Mouse (Mus musculus) kidney, embryonic 14.5 days (tissue): ENCODE measurements at regions not wholly inside any gene's neighbourhood (a gene's known extent, or its start where the extent isn't known, plus 50 kb on each side); places are given as distances from the start of the nearest gene placed in this dataset.

Source experiments
- ATAC-seq: fragments of 200-750 bp; cut with Nextera tagmentation; 2 replicates; pipeline ENCODE4 v1.8.0; 2017; ENCODE audit warnings: moderate number of reproducible peaks, mild to moderate bottlenecking, moderate TSS enrichment, moderate library complexity; ENCODE audit not compliant: low FRiP score, low TSS enrichment
- H3K27ac ChIP-seq: fragments of 300-500 bp; sonication (generic); 2 replicates; pipeline ENCODE4 v1.5.1; 2014; ENCODE audit warnings: low read depth, mild to moderate bottlenecking, low read length, moderate library complexity, mixed read lengths
- H3K27me3 ChIP-seq: fragments of 300-500 bp; sonication (generic); 2 replicates; pipeline ENCODE4 v1.6.1; 2014; ENCODE audit warnings: mild to moderate bottlenecking, low read length; ENCODE audit not compliant: control insufficient read depth, insufficient read depth
- H3K36me3 ChIP-seq: fragments of 300-500 bp; sonication (generic); 2 replicates; pipeline ENCODE4 v1.6.1; 2014; ENCODE audit warnings: low read length, mixed read lengths; ENCODE audit not compliant: control insufficient read depth, insufficient read depth
- H3K4me1 ChIP-seq: fragments of 300-500 bp; sonication (generic); 2 replicates; pipeline ENCODE4 v1.6.1; 2014; ENCODE audit warnings: low read length, mixed read lengths; ENCODE audit not compliant: control insufficient read depth, insufficient read depth
- H3K4me2 ChIP-seq: fragments of 300-500 bp; sonication (generic); replicated peaks from 2 replicates; pipeline ENCODE4 v1.6.1; 2014; ENCODE audit warnings: low read depth, mild to moderate bottlenecking, low read length
- H3K4me3 ChIP-seq: fragments of 300-500 bp; sonication (generic); 2 replicates; pipeline ENCODE4 v1.5.1; 2014; ENCODE audit warnings: mild to moderate bottlenecking, low read length
- H3K9ac ChIP-seq: fragments of 300-500 bp; sonication (generic); 2 replicates; pipeline ENCODE4 v1.6.1; 2014; ENCODE audit warnings: low read depth, mild to moderate bottlenecking, low read length, moderate library complexity
- H3K9me3 ChIP-seq: fragments of 300-500 bp; sonication (generic); 2 replicates; pipeline ENCODE4 v1.6.1; 2016; ENCODE audit warnings: low read length; ENCODE audit not compliant: control insufficient read depth
- WGBS: fragments of 180-500 bp; shearing (Covaris S2); extraction: QIAGEN DNeasy Blood & Tissue Kit; methylation state at CpG from one replicate; pipeline ENCODE4 v1.1.7; 2014; 5-methylcytosine and 5-hydroxymethylcytosine counted together

GRCm38 (mm10) chr14:60486278-60486935, 113.3 kb downstream of the Amer2 start:
- Histone ChIP-seq H3K4me3 (peak overlapping the region; percentile 41; the same call in 1 of the 2 replicates), H3K9ac (no peak overlapping the region), H3K4me2 (peak overlapping the region; percentile 85; the same call in 1 of the 2 replicates), H3K36me3 (no peaks in the 10 kb centered on the region), H3K4me1 (peaks cover 9% of the 10 kb centered on the region), H3K9me3 (no peaks in the 10 kb centered on the region), H3K27ac (no peak overlapping the region), H3K27me3 (peaks cover 11% of the 10 kb centered on the region)
- ATAC-seq: peak; percentile 88
- 4% methylated on average over 9 of the region's 9 CpGs for WGBS

- Histone ChIP-seq H3K9ac (no peak overlapping the region), H3K27me3 (peaks cover 11% of the 10 kb centered on the region), H3K27ac (no peak overlapping the region), H3K4me3 (no peak overlapping the region), H3K4me2 (no peak overlapping the region), H3K4me1 (peaks cover 9% of the 10 kb centered on the region), H3K36me3 (no peaks in the 10 kb centered on the region), H3K9me3 (no peaks in the 10 kb centered on the region)
- WGBS: 83% methylated on average over 4 of the region's 4 CpGs
- no peak for ATAC-seq
Measured at GRCm38 (mm10) chr14:60489111-60489510, 116.1 kb downstream of the Amer2 start.

GRCm38 (mm10) chr14:60490886-60491285, 117.8 kb downstream of the Amer2 start:
- Histone ChIP-seq H3K4me1 (peaks cover 7% of the 10 kb centered on the region), H3K36me3 (no peaks in the 10 kb centered on the region), H3K9me3 (no peaks in the 10 kb centered on the region), H3K27ac (no peak overlapping the region), H3K4me2 (no peak overlapping the region), H3K4me3 (no peak overlapping the region), H3K27me3 (peaks cover under 1% of the 10 kb centered on the region; the same call in 1 of the 2 replicates), H3K9ac (no peak overlapping the region)
- WGBS: 96% methylated on average over 2 of the region's 2 CpGs
- no peak for ATAC-seq

GRCm38 (mm10) chr14:60495441-60495840, 122.4 kb downstream of the Amer2 start:
- 80% methylated on average over 5 of the region's 5 CpGs for WGBS
- Histone ChIP-seq H3K4me3 (no peak overlapping the region), H3K27ac (no peak overlapping the region), H3K27me3 (no peaks in the 10 kb centered on the region), H3K36me3 (no peaks in the 10 kb centered on the region), H3K9ac (no peak overlapping the region), H3K9me3 (no peaks in the 10 kb centered on the region), H3K4me2 (no peak overlapping the region), H3K4me1 (no peaks in the 10 kb centered on the region)
- no peak for ATAC-seq

GRCm38 (mm10) chr14:60502552-60502951, 129.5 kb downstream of the Amer2 start:
- no peak overlapping the region for H3K27ac ChIP-seq
- no peaks in the 10 kb centered on the region for H3K9me3 ChIP-seq
- H3K9ac ChIP-seq: no peak overlapping the region
- no peaks in the 10 kb centered on the region for H3K36me3 ChIP-seq
- ATAC-seq: no peak
- no peak overlapping the region for H3K4me3 ChIP-seq
- H3K27me3 ChIP-seq: no peaks in the 10 kb centered on the region
- no peak overlapping the region for H3K4me2 ChIP-seq
- no peaks in the 10 kb centered on the region for H3K4me1 ChIP-seq
- 77% methylated on average over 6 of the region's 6 CpGs for WGBS

- H3K27ac ChIP-seq: no peak overlapping the region
- H3K27me3 ChIP-seq: no peaks in the 10 kb centered on the region
- no peak overlapping the region for H3K4me3 ChIP-seq
- H3K4me2 ChIP-seq: no peak overlapping the region
- no peaks in the 10 kb centered on the region for H3K9me3 ChIP-seq
- H3K9ac ChIP-seq: no peak overlapping the region
- H3K4me1 ChIP-seq: no peaks in the 10 kb centered on the region
- 83% methylated on average over 6 of the region's 6 CpGs for WGBS
- no peaks in the 10 kb centered on the region for H3K36me3 ChIP-seq
- ATAC-seq: no peak
Measured at GRCm38 (mm10) chr14:60505066-60505465, 128.7 kb upstream of the Spata13 start.

GRCm38 (mm10) chr14:60506296-60506695, 127.5 kb upstream of the Spata13 start:
- Histone ChIP-seq H3K4me1 (no peaks in the 10 kb centered on the region), H3K4me2 (no peak overlapping the region), H3K36me3 (no peaks in the 10 kb centered on the region), H3K27me3 (no peaks in the 10 kb centered on the region), H3K9me3 (no peaks in the 10 kb centered on the region), H3K27ac (no peak overlapping the region), H3K4me3 (no peak overlapping the region), H3K9ac (no peak overlapping the region)
- no peak for ATAC-seq
- 82% methylated on average over 12 of the region's 12 CpGs for WGBS

- Histone ChIP-seq H3K4me3 (no peak overlapping the region), H3K4me2 (no peak overlapping the region), H3K9me3 (no peaks in the 10 kb centered on the region), H3K36me3 (no peaks in the 10 kb centered on the region), H3K9ac (no peak overlapping the region), H3K27me3 (no peaks in the 10 kb centered on the region), H3K4me1 (no peaks in the 10 kb centered on the region), H3K27ac (no peak overlapping the region)
- WGBS: 21% methylated on average over 8 of the region's 8 CpGs
- no peak for ATAC-seq
Measured at GRCm38 (mm10) chr14:60513560-60513959, 120.2 kb upstream of the Spata13 start.

GRCm38 (mm10) chr14:60515094-60515786, 118.6 kb upstream of the Spata13 start:
- no peaks in the 10 kb centered on the region for H3K4me1 ChIP-seq
- no peaks in the 10 kb centered on the region for H3K36me3 ChIP-seq
- no peaks in the 10 kb centered on the region for H3K27me3 ChIP-seq
- ATAC-seq: no peak
- H3K9ac ChIP-seq: no peak overlapping the region
- no peak overlapping the region for H3K4me2 ChIP-seq
- no peak overlapping the region for H3K27ac ChIP-seq
- whole genome bisulfite sequencing: 88% methylated on average over 12 of the region's 12 CpGs
- H3K9me3 ChIP-seq: no peaks in the 10 kb centered on the region
- H3K4me3 ChIP-seq: no peak overlapping the region
